Mouse (Mus musculus): Measurements from ENCODE around the gene Xpo4.

Xpo4 gene

DNA sequence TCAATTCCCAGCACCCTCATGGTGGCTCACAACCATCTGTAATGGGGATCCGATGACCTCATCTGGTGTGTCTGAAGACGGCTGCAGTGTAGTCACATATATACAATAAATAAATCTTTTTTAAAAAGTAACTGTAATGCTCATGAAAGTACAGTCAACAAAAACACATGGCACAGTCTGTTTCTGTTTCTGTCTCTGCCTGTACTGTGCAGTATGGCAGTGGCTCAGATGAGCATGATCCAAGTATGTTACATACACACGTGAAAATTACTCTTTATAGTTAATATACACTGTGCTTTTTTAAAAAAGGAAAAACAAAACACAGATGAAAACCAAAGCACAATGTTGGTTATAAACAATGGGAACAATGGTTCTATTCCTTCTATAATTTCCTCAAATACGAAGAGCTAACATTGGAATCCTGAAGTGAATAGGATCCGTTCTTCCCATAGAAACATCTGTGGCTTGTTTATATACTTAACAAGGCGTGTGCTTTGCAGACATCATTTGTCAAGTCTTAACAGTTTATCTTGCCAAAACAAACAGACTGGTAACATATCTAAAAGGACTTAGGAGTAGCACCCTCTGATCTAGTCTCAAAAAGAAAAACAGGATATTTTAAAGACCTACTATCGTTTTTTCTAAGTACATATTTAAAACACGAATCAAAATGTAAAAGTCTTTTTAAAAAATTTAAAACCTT lies 58.4 kb downstream of the Xpo4 start:
- no peak for DNase-seq

DNA sequence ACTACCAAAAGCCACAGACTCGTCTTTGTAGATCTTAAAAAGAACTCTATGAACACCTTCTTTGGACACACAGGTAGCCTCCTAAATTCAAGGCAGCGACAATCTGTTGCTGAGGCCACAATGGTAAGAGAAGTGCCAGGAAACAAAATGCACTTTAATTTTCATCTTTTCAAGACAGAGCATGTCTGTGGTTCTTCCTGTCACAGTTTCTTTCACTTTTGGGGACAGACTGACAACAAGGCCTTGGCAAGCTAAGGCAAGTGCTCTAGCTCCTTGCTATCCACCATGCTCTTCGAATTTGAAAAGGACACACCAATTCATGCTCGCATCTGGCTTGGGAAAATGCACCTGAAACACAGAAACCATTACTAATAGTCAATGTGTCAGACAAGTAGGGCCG lies 72.0 kb downstream of the Xpo4 start:
- DNase-seq = no peak

DNA sequence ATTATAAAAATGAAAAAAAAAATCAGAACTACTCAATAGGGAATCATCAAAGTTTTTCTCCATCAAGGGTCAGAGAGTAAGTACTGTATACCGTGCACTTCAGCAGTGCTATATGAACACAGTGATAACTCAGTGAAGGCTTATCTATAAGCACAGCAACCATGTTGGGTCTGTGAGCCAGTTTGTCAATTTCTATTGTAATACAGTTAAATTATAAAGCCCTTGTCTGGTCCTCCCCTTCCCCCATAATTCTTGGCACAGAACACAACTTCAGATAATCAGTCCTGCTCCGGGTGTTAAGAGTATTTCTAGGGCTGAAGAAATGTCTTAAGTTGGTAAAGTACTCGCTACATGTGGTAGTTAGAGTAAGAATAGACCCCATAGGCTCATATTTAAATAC lies 73.4 kb downstream of the Xpo4 start:
- DNase-seq = no peak

DNA sequence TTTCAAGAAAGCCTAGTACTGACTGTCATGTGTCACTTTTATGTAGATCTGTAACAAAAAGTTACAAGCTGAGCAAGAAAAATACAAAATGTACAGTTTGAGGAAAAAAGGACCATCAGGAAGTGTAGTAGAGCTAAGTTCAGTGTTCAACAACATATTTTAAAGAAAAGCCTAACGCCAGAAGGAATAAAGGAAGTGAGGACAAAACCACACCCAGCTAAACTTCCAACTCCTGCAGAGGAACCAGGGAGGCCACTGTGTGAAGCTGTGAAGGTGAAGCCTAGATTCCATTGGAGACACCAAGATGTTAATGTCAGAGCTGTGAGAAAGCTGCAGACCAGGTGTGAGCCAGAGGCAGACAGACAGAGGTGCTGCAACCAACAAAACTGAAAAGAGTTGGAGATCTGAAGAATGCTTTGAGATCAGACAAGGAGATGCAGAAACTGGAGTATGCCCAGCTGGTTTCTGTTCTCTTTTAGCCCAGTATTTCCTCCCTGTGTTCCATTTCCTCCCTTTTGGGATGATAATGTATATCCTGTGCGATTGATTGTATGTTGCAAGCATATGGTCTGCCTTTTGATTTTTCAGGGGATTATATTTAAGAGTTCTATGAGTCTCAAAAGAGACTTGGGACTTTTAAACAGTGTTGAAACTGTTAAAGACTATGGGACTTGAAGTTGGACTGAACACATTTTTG lies 88.7 kb downstream of the Xpo4 start:
- no peak for DNase-seq

DNA sequence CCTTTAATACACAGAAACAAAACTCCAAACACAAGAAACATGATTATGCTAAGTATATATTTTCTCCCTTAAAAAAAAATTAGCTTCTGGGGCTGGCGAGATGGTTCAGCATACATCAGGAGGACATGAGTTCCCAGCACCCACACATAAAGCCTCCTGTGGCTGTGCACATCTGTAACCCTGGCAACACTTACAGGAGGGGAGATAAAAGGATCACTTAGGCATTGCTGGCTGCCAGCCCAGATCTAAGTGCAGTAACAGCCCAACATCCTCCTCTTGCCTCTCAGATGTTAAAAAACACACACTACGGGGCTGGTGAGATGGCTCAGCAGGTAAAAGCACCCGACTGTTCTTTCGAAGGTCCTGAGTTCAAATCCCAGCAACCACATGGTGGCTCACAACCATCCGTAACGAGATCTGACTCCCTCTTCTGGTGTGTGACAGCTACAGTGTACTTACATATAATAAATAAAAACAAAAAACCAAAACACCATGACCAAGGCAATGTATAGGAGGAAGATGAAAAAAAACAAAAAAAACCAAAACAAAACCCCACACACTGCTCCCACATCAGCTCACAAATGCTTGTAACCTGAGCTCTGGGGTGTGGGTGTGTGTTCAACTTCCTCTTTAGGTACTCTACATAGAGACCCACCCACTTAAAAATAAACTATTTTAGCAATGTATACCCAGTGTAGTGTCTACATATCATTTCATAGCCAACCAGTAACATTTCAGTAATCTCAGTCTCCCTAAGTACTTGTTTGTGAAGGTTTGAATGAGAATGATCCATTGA lies 90.2 kb downstream of the Xpo4 start:
- DNase-seq = no peak

DNA sequence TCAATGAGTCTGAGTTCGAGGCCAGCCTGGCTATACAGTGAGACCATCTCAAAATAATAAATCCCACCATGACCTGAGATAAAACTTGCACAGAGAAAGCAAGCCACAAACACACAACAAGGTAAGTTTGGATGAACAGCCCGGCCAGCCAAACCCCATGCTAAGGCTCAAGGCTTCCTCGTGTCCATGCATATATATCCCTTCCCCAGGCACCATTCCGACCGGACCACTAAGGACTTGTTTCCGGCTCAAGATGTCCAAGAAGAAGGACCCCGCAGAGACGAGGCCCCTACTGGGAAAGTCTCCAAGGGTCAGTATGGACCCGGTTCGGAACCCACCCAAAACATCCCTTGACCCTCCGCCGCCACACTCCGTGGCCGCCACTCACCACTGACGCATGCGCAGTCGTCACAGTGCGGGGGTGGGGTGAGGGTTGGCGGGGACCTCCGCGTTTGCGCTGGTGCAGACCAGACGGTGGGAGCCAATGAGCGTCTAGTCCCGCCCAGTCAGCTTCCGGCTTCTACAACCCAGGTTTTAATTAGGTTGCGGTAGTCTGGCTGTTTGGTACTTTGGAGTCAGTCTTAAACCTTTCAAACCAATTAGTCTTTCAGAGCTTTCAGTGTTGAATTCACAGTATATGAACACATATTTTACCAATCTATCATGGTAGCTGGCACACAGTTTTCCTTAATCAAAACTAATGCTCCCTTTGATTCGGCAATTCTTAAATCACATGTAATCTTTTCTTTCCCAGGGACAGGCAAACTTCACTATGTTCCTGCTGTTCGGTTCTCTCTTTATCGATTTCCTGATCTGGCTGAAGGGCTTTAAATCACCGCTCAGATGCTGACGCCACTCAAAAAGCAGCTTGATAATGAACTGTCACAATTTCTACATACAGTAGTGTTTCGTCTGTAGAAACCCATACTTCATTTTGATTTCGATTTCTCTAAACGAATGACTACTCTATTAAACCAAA lies 93.8 kb downstream of the Xpo4 start, which contains the start of gene Eef1akmt1:
Eef1akmt1 (minus strand) TSS at position 458 of the 979 bp plus-strand sequence.
- DNase-seq = peak; percentile 93 to 94

DNA sequence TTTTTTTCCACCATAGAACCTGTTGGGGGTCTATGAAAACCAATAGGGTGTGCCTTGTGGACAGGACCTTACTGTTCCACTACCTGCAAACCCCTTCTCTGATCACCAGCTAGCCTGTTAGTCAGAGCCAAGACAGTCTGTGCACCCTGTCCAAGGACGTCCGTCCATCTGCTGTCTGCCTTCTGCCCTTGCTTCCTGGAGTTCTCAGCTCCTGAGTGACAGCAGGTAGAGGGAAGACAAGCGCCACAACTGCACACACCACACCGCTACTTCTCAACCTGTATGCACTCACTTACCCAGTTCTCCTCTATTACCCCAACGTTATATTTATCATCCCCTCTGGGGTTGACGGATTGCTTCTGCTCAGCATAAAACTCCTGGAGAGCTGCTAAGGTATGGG lies 99.6 kb downstream of the Xpo4 start:
- no peak for DNase-seq

DNA sequence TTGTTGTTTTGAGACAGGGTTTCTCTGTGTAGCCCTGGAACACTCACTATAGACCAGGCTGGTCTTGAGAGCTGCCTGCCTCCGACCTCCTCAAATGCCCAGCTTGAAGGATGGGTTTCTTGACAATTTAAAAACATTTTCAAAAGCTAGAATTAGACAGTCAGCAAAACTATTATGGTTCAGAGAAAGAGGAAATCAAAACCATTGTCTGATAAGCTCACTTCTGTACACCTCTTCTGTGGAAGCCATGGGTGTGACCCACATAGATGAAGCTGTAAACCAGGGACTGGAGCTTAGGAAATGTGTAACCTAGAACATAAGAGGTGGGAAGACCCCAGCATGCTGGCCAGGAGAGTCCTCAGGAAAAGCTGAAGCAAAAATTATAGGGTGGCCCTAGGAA lies 108.3 kb downstream of the Xpo4 start:
- no peak for DNase-seq

DNA sequence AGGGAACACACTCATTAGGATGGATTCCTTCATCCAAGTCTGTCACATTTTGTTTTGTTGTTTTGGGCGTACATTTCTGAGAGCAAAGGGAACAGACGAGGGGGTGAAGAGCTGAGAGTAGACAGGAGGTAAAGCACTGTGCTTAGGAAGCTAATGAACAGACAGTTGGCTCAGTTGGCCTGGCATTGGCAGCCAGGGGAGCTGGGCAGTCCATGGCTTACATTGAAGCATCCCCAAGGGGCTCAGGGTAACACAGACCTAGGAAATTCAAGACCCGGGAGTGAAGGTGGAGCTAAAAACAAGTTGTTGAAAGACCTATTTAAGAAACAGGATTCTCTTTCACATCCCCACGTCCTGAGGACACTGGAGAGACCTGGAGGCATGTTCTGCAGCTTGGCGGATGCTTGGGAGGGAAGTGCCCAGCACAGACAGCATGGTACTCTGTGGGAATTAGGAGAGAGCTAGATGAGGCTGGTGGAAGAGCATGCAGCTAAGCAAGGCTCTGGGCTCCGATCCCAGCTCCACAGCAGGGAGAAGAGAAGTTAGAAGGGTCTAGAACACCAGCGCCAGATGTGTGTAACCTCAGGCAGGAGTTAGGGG lies 109.7 kb downstream of the Xpo4 start:
- no peak for DNase-seq

DNA sequence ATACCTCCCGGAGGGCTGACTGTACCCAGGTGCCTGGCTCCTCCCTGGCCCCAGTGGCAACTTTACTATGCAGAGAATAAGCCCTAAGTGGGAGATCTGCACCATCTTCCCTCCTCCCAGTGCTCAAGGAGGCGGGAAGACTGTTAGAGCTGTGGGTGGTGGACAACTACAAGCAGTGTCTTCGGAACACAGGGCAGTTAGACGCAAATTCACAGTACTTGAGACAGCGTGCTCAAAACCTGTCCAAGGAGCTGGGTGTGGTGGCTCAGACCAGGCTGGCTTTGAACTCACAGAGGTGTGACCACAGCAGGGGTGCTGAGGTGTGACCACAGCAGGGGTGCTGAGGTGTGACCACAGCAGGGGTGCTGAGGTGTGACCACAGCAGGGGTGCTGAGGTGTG lies 110.8 kb downstream of the Xpo4 start:
- DNase-seq = no peak

DNA sequence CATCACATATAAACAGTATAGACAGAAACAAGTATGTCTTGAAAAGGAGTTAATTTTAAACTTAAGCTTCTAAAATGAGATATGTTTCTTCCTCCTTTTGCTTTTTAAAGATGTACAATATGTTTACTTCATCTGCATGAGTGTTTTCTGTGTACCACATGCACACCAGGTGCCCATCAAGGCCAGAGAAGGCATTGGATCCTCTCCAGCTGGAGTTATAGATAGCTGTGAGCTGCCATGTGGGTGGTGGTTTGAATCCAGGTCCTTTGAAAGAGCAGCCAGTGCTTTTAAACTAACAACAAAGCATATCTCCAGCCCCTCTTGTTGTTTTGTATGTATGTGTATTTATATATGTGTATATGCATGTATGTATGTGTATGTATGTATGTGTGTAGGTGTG lies 112.3 kb downstream of the Xpo4 start:
- DNase-seq = no peak

DNA sequence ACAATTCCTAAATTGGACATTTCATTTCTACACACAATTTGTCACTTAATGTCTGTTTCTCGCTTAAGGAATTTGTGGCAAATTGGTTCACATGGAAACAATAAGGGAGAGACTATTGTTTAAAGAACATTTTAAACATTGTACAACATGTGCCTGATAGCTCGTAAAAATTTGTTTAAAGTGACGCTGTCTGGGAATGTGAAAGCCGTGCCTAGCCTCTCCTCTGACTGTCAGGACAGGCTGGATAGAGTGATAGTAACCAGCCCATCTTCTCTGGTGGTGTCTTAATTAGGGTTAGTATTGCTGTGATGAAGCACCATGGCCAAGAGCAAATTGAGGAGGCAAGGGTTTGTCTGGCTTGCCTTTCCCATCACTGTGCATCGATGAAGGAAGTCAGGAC lies 118.2 kb downstream of the Xpo4 start:
- no peak for DNase-seq

DNA sequence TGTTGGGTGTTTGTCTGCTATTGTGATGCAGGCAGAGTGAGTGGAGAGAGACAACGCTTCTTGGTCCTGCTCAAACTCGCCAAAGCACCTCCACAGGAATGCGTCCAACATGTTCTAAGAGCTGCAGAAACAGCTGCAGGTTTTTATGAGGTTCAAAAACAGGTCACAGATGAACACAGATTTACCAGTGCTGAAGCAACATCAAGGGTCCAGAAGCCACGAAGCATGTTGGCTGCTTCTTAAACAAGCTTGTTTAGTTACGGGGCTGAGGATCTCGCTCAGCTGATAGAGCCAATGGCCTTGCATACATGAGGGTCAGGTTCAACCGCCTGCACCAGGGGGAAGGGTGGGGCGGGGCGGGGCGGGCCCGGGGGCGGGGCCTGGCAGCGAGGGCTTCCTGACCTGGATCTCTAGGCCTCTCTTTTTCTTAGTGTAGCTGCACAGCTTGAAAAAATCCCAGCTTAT lies 118.6 kb downstream of the Xpo4 start:
- DNase-seq = no peak

DNA sequence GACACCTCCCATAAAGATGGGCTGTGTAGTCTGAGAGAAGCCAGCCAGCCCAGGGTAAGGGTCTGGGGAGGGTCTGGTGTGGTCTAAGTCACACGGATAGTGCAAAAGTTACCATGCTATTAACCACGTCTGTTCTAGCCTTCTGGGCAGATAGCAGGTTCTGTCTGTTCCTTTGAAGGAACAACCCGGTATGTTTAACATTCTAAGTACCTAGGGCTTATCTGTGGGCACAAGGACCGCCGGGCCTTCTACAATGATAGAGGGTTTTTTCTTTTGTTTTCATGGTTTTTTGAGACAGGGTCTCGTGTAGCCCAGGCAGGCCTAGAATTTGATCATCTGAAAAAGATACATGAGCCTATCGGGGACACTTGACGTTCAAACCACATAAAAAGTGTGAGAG lies 119.1 kb downstream of the Xpo4 start:
- no peak for DNase-seq

DNA sequence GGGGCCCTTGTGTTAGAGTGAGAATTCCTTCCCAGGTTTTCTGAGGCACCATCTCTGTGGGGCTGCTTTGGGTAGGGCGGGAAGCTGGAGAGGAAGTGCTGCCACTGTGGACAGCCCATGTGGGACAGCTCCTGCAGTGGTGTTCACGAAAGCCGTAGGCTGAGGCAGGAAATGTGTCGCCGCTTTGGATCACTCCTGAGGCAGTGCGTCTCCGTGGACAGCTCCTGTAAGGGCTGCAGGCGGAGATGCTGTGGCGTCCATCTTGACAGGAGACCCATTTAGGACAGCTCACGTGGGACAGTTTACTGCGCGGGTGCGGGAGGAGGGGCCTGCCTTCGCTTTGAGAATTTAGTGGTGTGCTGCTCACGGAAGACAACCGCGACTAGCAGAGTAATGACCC lies 119.7 kb downstream of the Xpo4 start:
- DNase-seq = no peak

DNA sequence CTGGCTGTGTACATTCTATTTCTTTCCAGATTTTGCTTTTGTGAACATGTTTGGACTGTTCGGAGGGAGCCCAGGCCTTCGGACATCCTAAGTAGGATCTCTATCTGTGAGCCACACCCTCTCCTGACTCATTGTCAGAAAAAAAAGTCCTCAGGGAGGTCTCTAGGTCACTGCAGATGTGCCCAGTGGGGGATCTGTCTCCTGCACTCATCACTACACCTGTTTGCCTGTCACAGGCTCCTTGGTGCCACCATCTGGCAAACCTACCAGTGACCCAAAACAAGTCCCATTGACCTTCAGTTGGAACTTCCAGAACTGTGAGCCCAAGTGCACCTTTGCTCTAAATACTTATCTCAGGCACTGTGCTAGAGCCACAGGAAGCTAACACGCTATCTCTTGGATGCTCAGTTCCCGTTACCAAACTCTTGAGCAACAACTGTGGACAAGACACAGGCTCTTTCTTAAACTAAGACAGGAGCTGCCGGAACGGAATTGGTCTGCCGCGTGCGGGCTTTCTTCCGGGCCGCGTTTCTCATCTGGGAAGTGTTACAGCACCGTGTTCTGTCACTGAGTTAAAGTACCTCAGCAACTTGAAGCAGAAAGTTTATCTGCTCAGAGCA lies 121.7 kb downstream of the Xpo4 start:
- DNase-seq = no peak

DNA sequence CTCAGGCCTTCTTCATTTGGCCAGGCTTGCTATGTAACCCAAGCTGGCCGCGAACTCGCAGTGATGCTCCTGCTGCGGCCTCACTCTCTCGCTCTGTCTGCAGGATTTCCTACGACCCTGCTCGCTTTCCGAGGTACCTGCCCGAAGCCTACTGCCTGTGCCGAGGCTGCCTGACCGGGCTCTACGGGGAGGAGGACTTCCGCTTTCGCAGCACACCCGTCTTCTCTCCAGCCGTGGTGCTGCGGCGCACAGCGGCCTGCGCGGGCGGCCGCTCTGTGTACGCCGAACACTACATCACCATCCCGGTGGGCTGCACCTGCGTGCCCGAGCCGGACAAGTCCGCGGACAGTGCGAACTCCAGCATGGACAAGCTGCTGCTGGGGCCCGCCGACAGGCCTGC lies 123.0 kb downstream of the Xpo4 start:
- DNase-seq = peak; percentile 27 to 29

DNA sequence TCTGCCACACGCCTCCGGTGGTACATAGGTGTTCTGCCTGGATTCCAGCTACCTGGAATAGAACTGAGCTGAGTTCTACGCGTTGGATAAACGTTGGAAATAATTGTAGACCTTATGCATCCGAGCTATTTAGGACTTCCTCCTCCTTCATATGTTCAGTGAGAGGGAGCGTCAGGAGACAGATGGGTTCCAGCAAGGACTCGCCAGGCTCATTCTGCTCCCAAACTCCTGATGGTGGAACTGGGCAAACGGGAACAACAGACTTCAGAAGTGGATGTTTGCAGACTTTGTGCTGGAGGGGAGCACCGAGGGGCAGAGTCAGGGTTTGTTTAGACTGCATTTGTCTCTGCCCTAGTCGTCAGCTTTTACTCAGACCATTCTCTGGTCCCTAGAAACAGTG lies 124.5 kb downstream of the Xpo4 start:
- no peak for DNase-seq

DNA sequence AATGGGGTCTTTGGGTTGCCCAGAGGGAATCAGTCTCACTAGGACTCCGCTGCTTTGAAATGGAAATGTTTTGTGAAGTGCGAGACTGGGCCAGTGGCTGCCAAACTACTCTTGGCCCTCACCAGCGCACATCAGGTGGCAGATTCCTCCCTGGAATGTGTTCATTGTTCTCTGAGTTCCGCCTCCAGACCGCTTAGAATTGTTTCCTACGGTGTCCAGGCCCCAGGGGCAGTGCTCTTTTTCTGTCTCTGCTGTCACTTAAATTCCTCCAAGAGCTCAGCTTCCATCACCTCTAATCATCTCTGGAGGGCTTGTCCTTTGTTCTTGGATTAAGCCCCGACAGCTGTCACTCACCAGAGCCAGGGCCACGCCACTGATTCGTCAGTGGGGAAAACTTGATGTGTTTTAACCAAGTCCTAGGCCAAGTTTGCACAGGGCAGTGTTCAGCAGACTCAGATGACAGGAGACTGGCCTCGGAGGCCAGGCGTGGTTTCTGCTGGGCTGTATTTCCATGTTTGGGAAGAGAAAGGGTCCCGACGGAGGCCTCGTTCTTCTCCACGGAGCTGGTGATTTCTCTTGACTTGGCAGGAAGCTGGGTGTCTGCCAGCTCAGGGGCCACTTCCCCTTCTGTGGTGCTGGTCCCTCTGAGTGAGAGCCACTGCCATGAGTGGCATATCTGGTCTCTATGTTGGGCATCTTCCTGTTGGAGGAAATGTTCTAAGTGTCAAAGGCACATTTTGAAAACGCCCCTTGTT lies 127.8 kb downstream of the Xpo4 start:
- DNase-seq = peak; percentile 45 to 48

DNA sequence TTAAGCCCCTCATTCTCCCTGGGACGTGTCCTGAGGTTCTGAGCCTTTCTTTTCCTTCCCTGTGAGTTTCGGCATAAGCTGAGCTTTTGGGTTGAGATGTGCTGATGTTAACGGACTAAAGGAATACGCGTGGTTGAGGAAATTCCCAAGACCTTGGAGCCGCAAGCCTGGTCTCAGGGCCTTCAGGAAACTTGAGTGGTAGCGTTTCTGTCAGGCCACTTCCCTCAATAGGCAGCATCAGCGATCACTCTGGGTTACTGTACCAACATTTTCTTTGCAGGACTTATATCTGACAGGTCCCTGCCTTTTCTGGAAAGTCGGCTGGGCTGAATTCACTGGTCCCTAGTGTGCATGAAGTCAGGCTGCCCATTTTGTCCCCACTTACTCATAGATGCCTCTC lies 128.4 kb downstream of the Xpo4 start:
- no peak for DNase-seq

DNA sequence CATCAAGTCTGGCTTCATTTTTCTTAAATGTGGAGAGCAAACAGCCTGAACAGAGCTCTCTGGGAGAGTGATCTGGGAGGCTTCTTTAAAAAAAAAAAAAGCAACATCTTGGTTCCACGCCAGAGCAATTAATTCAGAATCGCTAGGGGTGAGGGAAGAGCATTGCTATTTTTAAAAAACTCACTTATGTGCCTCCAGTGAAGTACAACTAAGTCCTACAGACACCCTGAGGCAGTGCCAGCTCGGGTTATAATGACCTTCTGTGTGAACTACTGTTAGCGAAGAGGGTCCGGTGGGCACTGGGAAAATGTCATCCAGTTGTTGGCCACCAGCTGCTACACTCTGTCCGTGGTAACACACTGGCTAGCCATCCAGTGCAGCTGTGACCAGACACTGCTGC lies 129.6 kb downstream of the Xpo4 start:
- DNase-seq = no peak

Data from B cell, adult 2 months (primary cell).